Mouse (Mus musculus) spleen, adult 2 months (tissue): ENCODE data around the gene Upb1.

Source experiments
- CTCF ChIP-seq: fragments of 200-500 bp; IDR thresholded peaks from 2 replicates; pipeline ENCODE4 v1.5.1; 2011; ENCODE audit warnings: mild to moderate bottlenecking, inconsistent platforms; ENCODE audit not compliant: insufficient read depth, insufficient read length, insufficient replicate concordance; ENCODE audit errors: extremely low read depth
- POLR2A ChIP-seq: fragments of 200-500 bp; IDR thresholded peaks from 2 replicates; pipeline ENCODE4 v1.6.1; 2011; ENCODE audit warnings: low read depth, low read length, inconsistent platforms

GRCm38 (mm10) chr10:75439211-75439811 is 38.4 kb downstream of the Upb1 start:
- TF ChIP-seq CTCF (peak; percentile 66; the same call in 1 of the 2 replicates), POLR2A (no peak)
